Mouse (Mus musculus): ENCODE results near the gene Gm9732. TPM values are rescaled to one million over a fixed set of nuclear protein-coding genes. Genes with fewer than 3 reads are reported as not detected.

Gm9732 gene
- total RNA-seq, 2 experiments from 2014 or later: not detected

Other genes with a start within 250 kb of the Gm9732 start
- not detected for gene Gm8094, start 198.4 kb upstream of the Gm9732 start, total RNA-seq (2021)
- gene Gm8104, start 174.4 kb upstream of the Gm9732 start, total RNA-seq (2021): not detected
- not detected for gene Gm7233, start 95.2 kb upstream of the Gm9732 start, total RNA-seq (2021)
- gene Gm8122, start 39.7 kb upstream of the Gm9732 start, total RNA-seq (2021): not detected
- gene Gm8126, start 16.4 kb upstream of the Gm9732 start, total RNA-seq (2021): not detected
- gene Gm8127, start 18.8 kb downstream of the Gm9732 start, total RNA-seq (2021): not detected
- gene 1700001F09Rik, start 72.8 kb downstream of the Gm9732 start, total RNA-seq (2021): not detected
- gene Gm8138, start 141.3 kb downstream of the Gm9732 start, total RNA-seq (2021): not detected